Mouse (Mus musculus) CD8-positive naive resting alpha-beta T cell, adult 2 months (primary cell): ENCODE results near the gene Pxdc1.

ENCODE experiments used
- DNase-seq, 2 experiments: peaks; one replicate each; pipeline ENCODE4 v3.0.0; 2022; ENCODE audit warnings: low read depth in 2 of 2, low spot score in 2 of 2

Gene Pxdc1

DNA sequence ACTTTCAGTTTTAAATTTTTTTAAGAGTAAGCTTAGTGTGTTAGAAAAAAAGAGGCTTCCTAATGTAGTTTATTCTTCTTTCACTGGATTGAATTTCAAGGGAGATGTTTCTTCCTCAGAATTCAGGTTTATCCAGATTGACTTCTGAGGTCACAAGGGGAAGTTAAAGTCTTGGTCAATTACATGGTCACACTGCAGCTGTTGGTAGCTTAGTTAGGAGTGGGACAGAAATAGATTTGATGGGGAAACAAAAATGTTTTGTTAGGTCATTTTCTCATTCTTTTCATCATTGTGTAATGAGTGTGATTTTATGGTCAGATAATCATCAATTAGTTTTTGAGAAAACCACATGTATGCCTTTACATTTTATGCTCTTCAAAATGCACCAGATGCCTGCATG is 56.5 kb downstream of the Pxdc1 start:
- no peak for DNase-seq
